ENCODE assay signal across 8 mouse cellular contexts in genomic region chr19:18632231-18633185, GRCm38 (mm10). TPM values are rescaled to one million over a fixed set of nuclear protein-coding genes. Genes with fewer than 3 reads are reported as not detected.
DNase-seq lines count a peak whose midpoint lies in the region; ATAC-seq and TF ChIP-seq lines count a peak whose summit lies in the region.

No protein-coding gene starts in this region.

- 63% methylated on average over 13 of the region's 13 CpGs for WGBS in neural tube, embryonic 11.5 days
- WGBS in forebrain, embryonic 16.5 days: 66% methylated on average over 13 of the region's 13 CpGs
- WGBS in limb, embryonic 14.5 days: 42% methylated on average over 13 of the region's 13 CpGs
- WGBS in stomach, postnatal 0 days: 58% methylated on average over 13 of the region's 13 CpGs

- TF ChIP-seq CTCF in stomach, postnatal 0 days (IDR thresholded peaks at IDR 0.05; ENCODE audit: low read depth): no peak

- no peaks in the 10 kb centered on the region for H3K27me3 ChIP-seq in neural tube, embryonic 11.5 days (ENCODE audit: control insufficient read depth, insufficient read depth, low read length)
- H3K27me3 ChIP-seq in forebrain, embryonic 16.5 days (replicated peaks; ENCODE audit: control insufficient read depth, insufficient read depth, low read length): no peaks in the 10 kb centered on the region
- H3K27me3 ChIP-seq in limb, embryonic 14.5 days (ENCODE audit: control insufficient read depth, insufficient read depth, low read length): no peaks in the 10 kb centered on the region
- H3K27me3 ChIP-seq in stomach, postnatal 0 days (ENCODE audit: control insufficient read depth, insufficient read depth, low read length): no peaks in the 10 kb centered on the region

- no peak overlapping the region for H3K9ac ChIP-seq in neural tube, embryonic 11.5 days (ENCODE audit: low read length)
- peak overlapping the region; percentile 63; the same call in 1 of the 2 replicates for H3K9ac ChIP-seq in forebrain, embryonic 16.5 days (replicated peaks; ENCODE audit: low read depth, low read length)
- peak overlapping the region; percentile 65 for H3K9ac ChIP-seq in limb, embryonic 14.5 days (ENCODE audit: low read depth, low read length, severe bottlenecking)
- peak overlapping the region; percentile 92 for H3K9ac ChIP-seq in stomach, postnatal 0 days (ENCODE audit: low read length)

- peak overlapping the region; percentile 78 for H3K4me3 ChIP-seq in neural tube, embryonic 11.5 days (ENCODE audit: low read depth, low read length)
- peak overlapping the region; percentile 78 for H3K4me3 ChIP-seq in forebrain, embryonic 16.5 days (replicated peaks; ENCODE audit: low read length)
- H3K4me3 ChIP-seq in limb, embryonic 14.5 days (replicated peaks; ENCODE audit: low read length): peak overlapping the region; percentile 78
- peak overlapping the region; percentile 90 for H3K4me3 ChIP-seq in stomach, postnatal 0 days (ENCODE audit: low read depth, low read length)

- no peaks in the 10 kb centered on the region for H3K4me1 ChIP-seq in neural tube, embryonic 11.5 days (ENCODE audit: control insufficient read depth, insufficient read depth, low read length)
- H3K4me1 ChIP-seq in forebrain, embryonic 16.5 days (replicated peaks; ENCODE audit: control insufficient read depth, insufficient read depth, low read length): peaks cover 7% of the 10 kb centered on the region; the same call in 1 of the 2 replicates
- H3K4me1 ChIP-seq in limb, embryonic 14.5 days (ENCODE audit: control insufficient read depth, insufficient read depth, low read length): peaks cover 7% of the 10 kb centered on the region; the same call in 1 of the 2 replicates
- H3K4me1 ChIP-seq in stomach, postnatal 0 days (replicated peaks; ENCODE audit: control insufficient read depth, insufficient read depth): no peaks in the 10 kb centered on the region

- no peak for TF ChIP-seq POLR2A in limb, embryonic 14.5 days (IDR thresholded peaks at IDR 0.05; ENCODE audit: borderline replicate concordance, extremely low read depth, insufficient read depth, insufficient read length)

- no peak for TF ChIP-seq EP300 in stomach, postnatal 0 days (optimal IDR thresholded peaks at IDR 0.05)

- H3K36me3 ChIP-seq in neural tube, embryonic 11.5 days (ENCODE audit: control insufficient read depth, insufficient read depth, low read length): no peaks in the 10 kb centered on the region
- H3K36me3 ChIP-seq in forebrain, embryonic 16.5 days (ENCODE audit: control insufficient read depth, insufficient read depth): no peaks in the 10 kb centered on the region
- H3K36me3 ChIP-seq in limb, embryonic 14.5 days (ENCODE audit: control insufficient read depth, insufficient read depth, low read length): no peaks in the 10 kb centered on the region
- H3K36me3 ChIP-seq in stomach, postnatal 0 days (ENCODE audit: control insufficient read depth, insufficient read depth, low read length): no peaks in the 10 kb centered on the region

- DNase-seq in neural tube, embryonic 11.5 days (ENCODE audit: low spot score): no peak
- no peak for DNase-seq in neural tube, embryonic 10.5 days (ENCODE audit: extremely low spot score, low spot score)
- no peak for DNase-seq in limb, embryonic 14.5 days (ENCODE audit: low spot score)
- DNase-seq in stomach, postnatal 0 days (ENCODE audit: low spot score): no peak
- no peak for DNase-seq in layer of hippocampus, adult 9-11 months
- DNase-seq in gastrocnemius, postnatal 10 days: no peak
- no peak for DNase-seq in spleen, adult 12 weeks (ENCODE audit: low spot score)

- ATAC-seq in neural tube, embryonic 11.5 days (ENCODE audit: insufficient read depth, low FRiP score, low TSS enrichment): no peak
- no peak for ATAC-seq in forebrain, embryonic 16.5 days
- no peak for ATAC-seq in limb, embryonic 14.5 days (ENCODE audit: low FRiP score, low read depth)
- no peak for ATAC-seq in stomach, postnatal 0 days (ENCODE audit: low FRiP score, low TSS enrichment)

- peak overlapping the region; percentile 84 for H3K4me2 ChIP-seq in neural tube, embryonic 11.5 days (ENCODE audit: low read depth)
- H3K4me2 ChIP-seq in forebrain, embryonic 16.5 days (ENCODE audit: low read length): peak overlapping the region; percentile 98
- peak overlapping the region; percentile 83 for H3K4me2 ChIP-seq in limb, embryonic 14.5 days (replicated peaks; ENCODE audit: low read depth, low read length, severe bottlenecking)
- peak overlapping the region; percentile 61 for H3K4me2 ChIP-seq in stomach, postnatal 0 days (replicated peaks; ENCODE audit: low read depth)

- H3K27ac ChIP-seq in neural tube, embryonic 11.5 days (ENCODE audit: low read depth, low read length): no peak overlapping the region
- no peak overlapping the region for H3K27ac ChIP-seq in forebrain, embryonic 16.5 days (ENCODE audit: low read length)
- no peak overlapping the region for H3K27ac ChIP-seq in limb, embryonic 14.5 days (replicated peaks; ENCODE audit: low read depth, low read length)
- H3K27ac ChIP-seq in stomach, postnatal 0 days (replicated peaks): no peak overlapping the region

- H3K9me3 ChIP-seq in neural tube, embryonic 11.5 days (ENCODE audit: control insufficient read depth, low read length): no peaks in the 10 kb centered on the region
- no peaks in the 10 kb centered on the region for H3K9me3 ChIP-seq in forebrain, embryonic 16.5 days (ENCODE audit: control insufficient read depth, low read length)
- H3K9me3 ChIP-seq in limb, embryonic 14.5 days (ENCODE audit: control insufficient read depth, low read length): no peaks in the 10 kb centered on the region
- no peaks in the 10 kb centered on the region for H3K9me3 ChIP-seq in stomach, postnatal 0 days (ENCODE audit: control insufficient read depth, low read length)

RNA-seq across cellular contexts. Expression of gene Nmrk1, which starts 0.8 kb away (rescaled TPM):
- 7.4 and 8.1 TPM in 2 replicates for polyA plus RNA-seq in neural tube, embryonic 11.5 days (2014; fragmentation: Nextera tagmentation; extraction: Ambion mirVana)
- polyA plus RNA-seq in forebrain, embryonic 16.5 days (2015; fragmentation: Nextera tagmentation; extraction: Ambion mirVana): 4.0 and 4.9 TPM in 2 replicates
- 13.6 and 15.8 TPM in 2 replicates for polyA plus RNA-seq in limb, embryonic 14.5 days (2012; rRNA removed)
- 12.4 TPM in 2 replicates for polyA plus RNA-seq in limb, embryonic 14.5 days (2014; fragmentation: Nextera tagmentation; extraction: Ambion mirVana)
- 4.9 and 6.2 TPM in 2 replicates for polyA plus RNA-seq in stomach, postnatal 0 days (2015; fragmentation: Nextera tagmentation; extraction: Ambion mirVana)
- 1 to 10 TPM; 3.1 to 4.0 TPM for total RNA-seq in gastrocnemius, postnatal 10 days (2021)

RNA-seq across cellular contexts. Expression of gene Ostf1, which starts 0.9 kb away (rescaled TPM):
- polyA plus RNA-seq in neural tube, embryonic 11.5 days (2014; fragmentation: Nextera tagmentation; extraction: Ambion mirVana): 50.0 and 51.7 TPM in 2 replicates
- polyA plus RNA-seq in forebrain, embryonic 16.5 days (2015; fragmentation: Nextera tagmentation; extraction: Ambion mirVana): 31.8 and 33.1 TPM in 2 replicates
- polyA plus RNA-seq in limb, embryonic 14.5 days (2012; rRNA removed): 40.2 and 51.6 TPM in 2 replicates
- polyA plus RNA-seq in limb, embryonic 14.5 days (2014; fragmentation: Nextera tagmentation; extraction: Ambion mirVana): 99.1 and 108 TPM in 2 replicates
- 129 and 134 TPM in 2 replicates for polyA plus RNA-seq in stomach, postnatal 0 days (2015; fragmentation: Nextera tagmentation; extraction: Ambion mirVana)
- total RNA-seq in gastrocnemius, postnatal 10 days (2021): 10 to 100 TPM; 31.7 to 37.6 TPM

RNA-seq across cellular contexts. Expression of gene Carnmt1, which starts 38.1 kb away (rescaled TPM):
- polyA plus RNA-seq in neural tube, embryonic 11.5 days (2014; fragmentation: Nextera tagmentation; extraction: Ambion mirVana): 24.2 and 27.1 TPM in 2 replicates
- 11.1 and 14.4 TPM in 2 replicates for polyA plus RNA-seq in forebrain, embryonic 16.5 days (2015; fragmentation: Nextera tagmentation; extraction: Ambion mirVana)
- polyA plus RNA-seq in limb, embryonic 14.5 days (2012; rRNA removed): 15.5 and 17.2 TPM in 2 replicates
- polyA plus RNA-seq in limb, embryonic 14.5 days (2014; fragmentation: Nextera tagmentation; extraction: Ambion mirVana): 39.7 and 46.5 TPM in 2 replicates
- polyA plus RNA-seq in stomach, postnatal 0 days (2015; fragmentation: Nextera tagmentation; extraction: Ambion mirVana): 18.4 and 18.6 TPM in 2 replicates
- total RNA-seq in gastrocnemius, postnatal 10 days (2021): 10 to 100 TPM; 55.6 to 58.0 TPM
